Mouse (Mus musculus) heart, postnatal 4 days (tissue): ENCODE measurements at regions not wholly inside any gene's neighbourhood (a gene's known extent, or its start where the extent isn't known, plus 50 kb on each side); places are given as distances from the start of the nearest gene placed in this dataset.
"Not testable (repeated sequence)": the region's sequence is repeated elsewhere in the genome, so short reads cannot be mapped to it uniquely, and the experiment has no call there.

Source experiments
- DNase-seq: peaks from one replicate; pipeline ENCODE4 v3.0.0; 2021

DNA sequence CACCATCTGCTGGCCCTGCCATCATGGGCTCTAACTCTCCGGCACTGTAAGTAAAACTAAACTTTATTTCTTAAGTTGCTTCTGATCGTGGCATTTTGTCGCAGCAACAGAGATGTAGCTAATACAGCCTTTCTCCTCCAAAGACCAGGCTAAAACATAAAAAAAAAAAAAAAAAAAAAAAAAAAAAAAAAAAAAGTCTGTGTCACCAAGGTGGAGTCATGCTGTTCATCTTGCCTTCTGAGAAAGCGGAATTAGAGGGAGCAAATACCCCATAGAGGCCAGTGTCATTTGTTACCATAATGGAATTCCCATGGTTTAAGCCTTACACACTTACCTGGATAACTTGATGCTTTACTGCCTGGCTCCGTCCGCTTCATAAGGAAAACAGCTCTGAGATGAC is 136.9 kb upstream of the Rybp start:
- DNase-seq, result no peak

DNA sequence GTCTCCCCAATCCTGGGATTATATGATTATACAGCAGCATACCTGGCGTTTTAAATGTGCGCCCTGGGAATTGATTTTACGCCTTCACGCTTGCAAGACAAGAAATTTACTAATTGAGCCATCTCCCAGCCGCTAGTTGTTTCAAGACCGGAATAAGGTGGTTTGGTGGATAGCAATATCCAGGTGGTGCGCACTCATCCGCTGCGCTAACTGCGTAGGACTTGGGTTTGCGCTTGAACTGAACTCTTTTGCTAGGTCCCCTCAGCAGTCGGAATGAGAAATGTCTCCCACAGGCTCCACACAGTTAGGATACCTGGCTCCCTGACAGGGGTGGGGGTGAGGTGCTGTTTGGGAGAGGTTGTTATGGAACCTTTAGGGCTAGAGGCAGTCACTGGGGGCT is 136.4 kb upstream of the Rybp start:
- no peak for DNase-seq

DNA sequence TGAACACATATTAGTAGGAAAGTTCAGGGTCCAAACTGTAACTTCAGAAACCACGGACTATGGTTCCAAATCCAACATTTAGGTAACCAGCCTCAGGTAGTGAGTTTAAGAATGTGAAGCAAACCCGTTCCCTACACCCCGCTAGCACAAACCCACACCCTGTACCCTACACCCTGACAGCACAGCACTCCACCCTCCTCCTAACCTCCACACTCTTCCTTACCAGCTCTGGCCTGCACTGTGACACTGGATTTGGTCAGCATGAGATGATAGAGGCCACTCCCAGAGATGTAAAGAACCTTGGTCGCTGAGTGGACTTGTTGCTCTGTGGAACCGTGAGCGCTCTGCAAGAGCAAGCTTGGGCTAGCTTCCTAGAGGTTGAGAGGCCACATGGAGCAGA is 135.3 kb upstream of the Rybp start:
- no peak for DNase-seq

DNA sequence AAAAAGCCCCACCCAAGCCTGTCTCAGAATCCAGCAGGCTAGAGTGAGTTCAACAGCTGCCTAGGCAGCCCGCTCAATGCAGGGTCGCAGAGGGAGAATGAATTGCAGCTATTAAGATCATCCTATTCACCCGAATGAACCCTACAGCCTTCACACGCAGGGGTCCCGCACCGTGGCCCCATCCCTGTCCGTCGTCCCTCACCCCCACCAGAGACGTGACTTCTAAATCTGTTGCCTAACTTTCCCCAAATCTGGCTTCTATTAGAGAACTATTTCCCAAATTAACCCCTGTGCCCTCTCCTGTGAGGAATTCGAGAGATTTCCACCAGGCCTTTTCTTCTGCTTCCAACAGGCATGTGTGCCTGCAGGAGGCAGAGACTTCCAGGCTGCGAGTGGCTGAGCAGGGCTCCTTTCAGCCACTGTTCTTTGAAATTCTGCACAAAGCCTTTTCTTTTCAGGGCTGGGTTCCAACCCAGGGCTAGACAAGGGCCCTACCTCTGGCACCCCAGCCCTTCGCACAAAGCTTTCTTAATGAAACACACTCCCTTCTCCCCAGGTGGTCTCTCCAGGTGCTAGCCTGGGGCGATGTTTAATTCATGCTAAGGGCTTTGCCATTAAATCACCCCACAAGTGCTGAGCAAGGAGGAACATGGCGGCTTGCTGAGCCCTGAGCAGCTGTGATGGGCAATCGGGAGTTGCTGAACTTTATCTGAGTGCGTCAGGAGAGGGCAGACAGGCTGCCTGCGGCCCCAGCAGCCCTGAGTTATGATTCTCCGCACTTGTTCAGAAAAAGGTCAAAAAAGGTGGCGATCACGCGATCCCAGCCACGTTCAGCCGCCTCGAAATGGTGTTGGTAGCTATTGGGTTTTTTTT is 134.7 kb upstream of the Rybp start:
- DNase-seq, result no peak

DNA sequence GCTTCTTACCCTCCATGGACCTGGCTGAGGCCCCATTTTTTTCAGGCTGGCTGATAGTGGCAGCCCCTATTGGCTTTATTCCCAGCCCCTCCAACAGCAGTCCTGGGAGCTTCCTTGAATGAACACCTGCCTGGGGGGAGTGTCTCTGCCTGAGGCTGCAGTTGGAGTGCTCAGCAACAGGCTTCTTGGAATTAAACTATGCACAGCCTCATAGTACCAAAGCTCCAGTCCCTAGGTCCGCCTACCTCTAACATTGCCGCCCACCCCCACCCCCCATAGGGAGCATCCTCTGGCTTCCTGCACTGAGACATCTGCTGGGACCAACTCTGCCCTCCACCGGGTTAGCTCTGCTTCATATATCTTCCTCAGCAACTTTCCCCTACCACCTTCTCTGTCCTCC is 133.3 kb upstream of the Rybp start:
- DNase-seq, result no peak

DNA sequence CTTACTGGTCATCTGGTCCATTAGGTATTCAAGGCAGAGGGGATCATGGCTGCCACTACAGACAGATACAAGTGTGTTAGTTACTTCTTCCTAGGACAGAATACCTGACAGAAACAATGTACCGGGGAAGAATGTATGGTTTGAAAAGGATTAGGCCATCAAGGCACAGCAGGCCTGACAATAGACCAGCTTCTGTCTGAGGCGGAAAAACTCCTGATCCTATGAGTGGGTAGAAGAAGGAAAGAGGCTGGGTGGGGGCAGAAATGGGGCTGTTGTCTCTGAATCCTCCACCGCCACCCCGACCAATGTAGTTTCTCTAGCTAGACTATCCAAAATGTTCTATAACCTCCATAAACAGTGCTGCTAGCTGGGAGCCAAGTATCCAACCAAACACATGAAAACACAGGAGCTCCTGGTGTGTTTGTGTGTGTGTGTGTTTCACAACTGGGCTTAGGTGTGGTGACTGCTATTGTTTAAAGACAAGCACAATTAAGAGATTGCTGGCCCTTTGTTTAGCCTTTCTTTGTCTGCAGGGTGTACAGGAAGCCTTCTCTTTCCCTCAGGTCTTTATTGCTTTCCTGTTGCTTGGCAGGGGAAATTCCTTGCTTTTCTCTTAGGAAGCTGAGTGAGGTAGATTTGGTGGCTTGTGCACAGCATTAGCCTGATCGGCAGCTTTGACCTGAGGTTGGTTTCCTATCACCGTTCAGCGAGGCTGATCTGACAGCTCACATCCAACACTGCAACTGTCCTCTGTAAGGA is 132.7 kb upstream of the Rybp start:
- no peak for DNase-seq

DNA sequence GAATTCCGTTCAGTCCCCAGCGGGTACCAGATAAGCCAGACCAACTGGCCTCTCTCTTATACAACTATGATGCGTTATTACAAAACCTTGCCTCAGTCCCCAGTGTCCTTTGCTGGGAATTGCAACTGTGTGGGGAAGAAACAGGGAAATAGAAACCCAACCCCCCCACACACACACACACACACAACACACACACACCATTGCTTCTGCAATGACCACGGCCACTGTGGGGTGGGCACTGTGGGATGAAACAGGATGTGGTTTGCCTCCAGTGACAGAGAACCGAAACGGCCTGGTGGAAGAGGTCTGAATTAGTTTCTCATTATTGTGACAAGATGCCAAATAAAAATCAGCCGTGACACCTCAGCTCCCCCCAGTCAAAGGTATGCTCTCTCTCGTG is 128.8 kb upstream of the Rybp start:
- DNase-seq, result no peak

DNA sequence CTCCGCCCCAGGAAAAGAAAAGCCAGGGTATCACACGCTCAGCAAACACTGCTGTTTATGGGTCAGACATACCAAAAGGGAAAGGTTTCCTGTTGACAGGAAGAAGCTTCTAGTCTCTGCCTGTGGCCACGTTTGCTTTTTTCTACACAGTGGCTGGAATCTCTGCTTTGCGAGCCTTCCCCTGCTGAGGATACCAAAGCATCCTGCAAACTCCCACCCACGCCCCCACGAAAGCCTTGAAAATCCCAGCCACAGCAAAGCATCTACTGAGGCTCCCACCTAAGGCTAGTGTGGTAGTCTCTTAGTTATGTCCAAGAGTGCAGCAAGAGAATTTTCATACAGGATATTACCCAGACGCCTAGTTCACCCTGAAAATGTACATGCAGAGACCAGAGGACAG is 128.2 kb upstream of the Rybp start:
- DNase-seq, result no peak

DNA sequence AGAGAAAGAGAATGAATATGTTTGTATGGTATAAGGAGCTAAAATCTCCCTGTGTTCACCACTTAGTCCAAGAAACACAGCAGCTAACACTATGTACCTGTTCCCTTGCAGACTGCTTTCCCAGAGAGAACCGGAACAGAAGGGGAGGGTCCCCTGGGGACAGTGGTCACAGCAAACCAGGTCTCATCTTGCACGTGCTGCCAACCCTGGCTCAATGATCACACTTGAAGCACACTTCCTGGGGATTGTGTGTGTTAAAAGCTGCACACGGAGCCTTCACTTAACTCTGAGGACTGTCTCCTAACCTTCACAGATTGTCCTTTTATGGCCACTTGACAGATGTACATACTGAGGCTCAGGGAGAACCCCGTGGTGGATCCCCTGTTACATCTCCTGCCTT is 127.6 kb upstream of the Rybp start:
- DNase-seq, result no peak

DNA sequence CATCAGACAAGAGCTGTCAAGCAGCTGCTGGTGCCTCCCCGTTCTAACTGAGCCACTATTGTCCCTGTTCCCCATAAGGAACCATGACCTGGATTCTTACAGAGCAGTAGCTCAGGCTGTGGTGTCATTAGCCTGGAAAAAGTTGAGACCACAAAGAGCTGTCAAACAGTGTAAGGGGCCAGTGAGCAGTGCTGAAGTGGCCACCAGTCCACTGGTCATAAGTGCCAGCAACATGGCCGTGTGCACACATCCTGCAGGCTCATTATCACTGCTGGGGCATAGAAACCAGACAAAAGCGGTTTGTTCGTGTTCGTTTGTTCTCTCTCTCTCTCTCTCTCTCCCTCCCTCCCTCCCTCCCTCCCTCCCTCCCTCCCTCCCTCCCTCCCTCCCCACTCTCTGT is 125.2 kb upstream of the Rybp start:
- DNase-seq, result no peak

DNA sequence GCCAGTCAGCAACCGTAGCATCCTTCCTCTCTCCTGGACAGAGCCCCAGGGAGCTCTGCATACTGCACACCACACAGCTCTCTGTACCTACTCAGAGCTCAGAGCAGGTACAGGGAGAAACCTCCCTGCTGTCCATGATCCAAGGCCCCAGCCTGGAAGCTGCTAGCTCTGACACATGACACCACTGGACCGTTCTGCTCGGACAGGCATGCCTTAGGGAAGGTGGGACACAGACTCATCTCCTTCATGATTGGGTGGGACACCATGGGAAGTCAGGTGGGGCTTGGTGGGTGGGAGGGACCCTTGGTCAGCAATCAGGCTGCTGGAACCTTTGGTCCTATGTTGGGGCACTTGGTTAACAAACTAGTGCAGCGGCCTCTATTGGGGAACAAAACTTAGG is 124.7 kb upstream of the Rybp start:
- no peak for DNase-seq

DNA sequence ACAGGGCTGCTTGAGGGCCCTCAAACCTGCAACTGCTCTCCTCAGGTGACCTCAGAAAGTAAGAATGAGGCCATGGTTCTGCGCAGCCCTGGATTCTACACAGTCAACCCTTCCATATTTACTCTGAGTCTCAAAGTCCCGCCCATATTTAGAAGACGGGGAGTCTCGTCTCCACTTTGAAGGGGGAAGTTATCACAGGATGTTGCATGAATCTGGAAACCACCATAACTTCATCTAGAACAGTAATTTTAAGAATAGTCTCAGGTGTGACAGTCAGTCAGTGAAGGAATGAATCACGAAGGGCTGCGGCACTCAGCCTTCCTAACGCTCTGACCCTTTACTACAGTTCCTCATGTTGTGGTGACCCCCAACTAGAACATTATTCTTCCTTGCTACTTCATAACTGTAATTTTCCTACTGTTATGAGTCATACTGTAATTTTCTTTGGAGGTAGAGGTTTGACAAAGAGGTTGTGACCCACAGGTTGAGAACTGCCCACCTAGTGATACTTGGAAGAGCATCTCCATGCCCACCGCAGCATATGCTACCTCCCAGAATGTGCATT is 122.9 kb upstream of the Rybp start:
- DNase-seq, result no peak

DNA sequence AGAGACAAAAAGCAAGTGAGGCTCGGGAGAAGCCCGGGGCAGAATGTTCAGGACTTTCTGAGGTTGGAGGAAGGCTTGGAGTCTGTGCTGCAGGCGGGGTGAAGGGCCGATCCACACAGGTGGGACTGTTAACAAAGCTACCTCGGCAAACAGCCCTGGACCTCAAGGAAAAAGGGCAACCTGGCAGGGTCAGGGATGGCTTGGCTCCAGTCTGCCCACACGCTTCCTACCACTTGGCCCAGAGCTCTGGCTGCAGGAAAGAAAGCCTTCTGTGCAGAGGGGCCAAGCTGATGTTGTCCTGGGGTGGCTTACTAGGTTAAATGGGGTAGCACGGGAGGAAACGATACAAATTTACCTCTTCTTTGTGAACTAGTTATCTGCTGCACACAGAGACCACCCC is 121.5 kb upstream of the Rybp start:
- DNase-seq, result no peak

DNA sequence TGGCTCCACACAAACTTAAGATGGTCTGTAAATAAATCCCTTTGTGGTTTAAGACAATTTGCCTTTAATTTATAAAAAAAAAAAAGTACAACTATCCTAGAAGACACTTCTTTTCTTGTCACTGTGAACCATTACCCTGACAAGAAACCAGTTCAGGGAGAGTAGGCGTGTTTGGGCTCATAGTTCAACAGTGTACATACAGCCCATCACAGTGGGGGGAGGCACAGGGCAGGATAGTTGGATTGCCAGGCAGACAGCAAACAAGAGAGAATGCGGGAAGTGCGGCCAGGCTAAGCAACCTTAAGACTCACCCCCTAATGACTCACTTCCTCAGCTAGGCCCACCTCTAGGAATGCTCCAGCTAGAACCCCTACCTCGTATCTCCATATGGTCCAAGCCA is 119.2 kb upstream of the Rybp start:
- DNase-seq, result no peak

DNA sequence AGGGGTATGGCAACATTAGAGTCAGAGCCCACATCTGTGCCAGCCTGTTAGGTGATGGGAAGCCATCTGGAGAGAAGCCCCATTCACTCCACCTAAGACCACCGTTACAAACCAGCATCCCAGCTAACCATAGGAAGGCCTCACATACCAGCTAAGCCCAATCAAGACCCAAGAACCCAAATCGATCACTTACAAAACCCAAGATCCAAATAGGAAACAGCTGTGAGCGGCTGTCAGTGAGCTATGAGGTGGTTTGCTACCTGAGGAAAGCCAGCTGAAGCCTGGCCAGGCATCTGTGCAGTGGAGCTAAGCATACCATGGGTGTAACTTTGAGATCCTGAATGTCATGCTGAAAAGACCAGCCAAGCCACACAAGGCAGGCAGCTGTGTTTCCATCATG is 116.9 kb upstream of the Rybp start:
- no peak for DNase-seq

DNA sequence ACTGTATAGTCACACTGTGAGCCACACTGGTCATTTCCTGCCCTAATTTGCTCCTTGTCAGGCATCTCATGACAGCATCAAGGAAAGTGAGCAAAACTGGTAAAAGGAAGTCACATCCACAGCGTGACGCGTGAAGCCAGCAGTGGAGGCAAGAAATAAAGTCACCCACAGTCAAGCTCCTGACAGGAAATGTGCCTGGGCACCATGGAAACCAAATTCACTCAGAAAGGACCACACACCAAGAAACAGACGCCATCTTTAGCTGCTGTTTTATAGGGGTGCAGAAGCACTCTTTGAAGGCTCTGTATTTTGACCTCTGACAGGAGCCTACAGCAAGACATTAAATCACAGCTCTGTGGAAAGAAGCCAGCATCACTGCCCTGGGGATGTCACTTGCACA is 115.4 kb upstream of the Rybp start:
- DNase-seq, result no peak

DNA sequence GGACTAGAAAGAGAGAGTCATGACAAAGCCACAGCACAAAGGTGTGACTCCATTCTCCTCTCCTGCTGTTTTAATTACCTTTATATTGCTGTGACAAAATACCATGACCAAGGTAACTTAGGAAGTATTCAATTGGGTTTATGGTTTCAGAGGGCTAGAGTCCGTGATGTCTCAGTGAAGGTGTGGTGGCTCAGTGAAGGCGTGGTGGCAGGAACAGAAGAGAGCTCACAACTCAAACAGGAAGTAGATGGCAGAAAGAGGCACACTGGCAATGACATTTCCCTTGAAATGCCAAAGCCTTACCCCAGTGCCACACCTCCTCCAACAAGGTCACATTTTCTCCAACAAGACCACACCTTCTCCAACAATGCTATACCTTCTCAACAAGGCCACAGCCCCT is 114.4 kb upstream of the Rybp start:
- DNase-seq, result no peak

DNA sequence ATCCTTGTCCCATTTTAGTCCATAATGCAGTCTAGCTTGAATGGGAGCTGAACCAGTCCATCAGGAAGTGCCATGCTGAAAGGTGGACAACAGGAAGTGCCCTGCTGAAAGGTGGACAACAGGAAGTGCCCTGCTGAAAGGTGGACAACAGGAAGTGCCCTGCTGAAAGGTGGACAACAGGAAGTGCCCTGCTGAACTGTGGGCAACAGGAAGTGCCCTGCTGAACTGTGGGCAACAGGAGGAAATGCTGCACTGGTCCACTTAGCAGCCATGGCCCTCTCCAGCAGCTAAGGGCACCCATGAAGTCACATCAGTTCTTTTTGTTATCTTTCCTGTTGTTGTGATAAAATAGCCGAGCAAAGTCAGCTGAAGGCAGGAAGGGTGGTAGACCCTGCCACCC is 112.1 kb upstream of the Rybp start:
- not testable (repeated sequence) for DNase-seq

DNA sequence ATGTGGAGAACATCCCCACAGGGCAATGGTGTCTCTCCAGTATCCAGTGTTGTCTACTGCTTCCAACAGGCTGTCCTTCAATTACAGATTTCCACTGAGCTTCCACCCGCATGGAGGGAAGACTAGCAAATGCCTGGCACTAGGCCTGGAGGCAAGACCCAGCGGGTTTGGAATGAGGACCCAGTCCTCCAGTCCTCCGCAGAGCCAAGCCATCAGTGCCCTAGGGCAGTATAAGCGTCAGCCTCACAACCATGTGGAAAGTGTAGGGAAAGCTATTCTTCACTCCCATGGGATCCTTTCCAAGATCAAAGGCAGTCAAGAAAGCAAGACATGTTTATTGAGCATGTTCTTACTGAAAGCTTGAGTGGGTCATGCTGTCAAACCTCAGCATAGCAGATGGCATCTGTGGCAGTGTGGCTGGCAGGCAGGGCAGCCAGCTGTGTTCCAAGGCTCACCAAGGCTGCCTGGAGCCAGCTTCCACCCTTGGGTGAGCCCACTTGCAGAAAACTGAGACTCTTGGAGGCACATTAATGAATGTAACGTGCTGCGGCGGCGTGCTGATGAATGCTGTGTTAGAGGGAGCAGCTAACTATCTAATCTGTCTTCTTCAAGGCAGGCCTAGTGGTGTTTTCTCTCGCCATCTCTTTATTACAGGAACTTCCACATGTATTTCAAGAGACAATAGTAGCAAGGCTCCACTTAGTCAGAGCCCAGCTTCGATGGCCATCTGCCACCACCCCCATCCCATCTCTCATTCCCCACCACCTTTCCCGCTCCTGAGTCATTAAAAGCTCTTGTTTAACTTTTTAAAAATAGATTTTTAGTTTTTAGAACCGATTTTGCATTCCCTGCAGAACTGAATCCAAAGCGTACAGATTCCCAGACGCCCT is 109.3 kb upstream of the Rybp start:
- no peak for DNase-seq

DNA sequence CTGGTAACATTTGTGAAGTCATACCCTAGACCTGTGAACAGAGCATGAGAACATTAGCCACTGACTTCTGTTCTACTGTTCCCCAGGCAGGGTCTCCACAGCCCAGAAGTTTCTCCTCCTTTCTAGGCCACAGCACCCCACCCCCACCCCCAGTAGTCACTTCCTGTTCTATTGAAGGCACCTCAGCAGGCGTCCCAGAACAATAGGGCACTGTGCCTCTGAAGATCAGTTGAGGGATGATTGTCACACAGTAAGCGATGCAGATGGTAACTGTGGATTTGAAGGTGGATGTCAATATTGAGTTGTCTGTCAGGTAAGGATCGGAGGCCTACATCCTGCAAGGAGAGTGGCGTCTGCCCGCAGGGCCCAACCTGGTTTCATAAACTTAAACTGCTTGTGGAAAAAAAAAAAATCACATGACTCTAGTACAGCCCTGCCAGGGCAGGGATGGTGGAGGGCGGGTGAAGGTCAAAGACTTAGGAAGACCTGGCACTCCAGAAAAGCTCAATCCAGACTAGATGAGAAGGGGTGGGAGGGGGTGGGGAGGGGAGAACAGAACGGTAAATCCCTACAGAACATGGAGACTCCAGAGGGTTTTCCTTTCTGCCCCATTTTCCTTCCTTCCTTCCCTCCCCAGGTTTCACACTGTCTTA is 103.1 kb upstream of the Rybp start:
- no peak for DNase-seq

DNA sequence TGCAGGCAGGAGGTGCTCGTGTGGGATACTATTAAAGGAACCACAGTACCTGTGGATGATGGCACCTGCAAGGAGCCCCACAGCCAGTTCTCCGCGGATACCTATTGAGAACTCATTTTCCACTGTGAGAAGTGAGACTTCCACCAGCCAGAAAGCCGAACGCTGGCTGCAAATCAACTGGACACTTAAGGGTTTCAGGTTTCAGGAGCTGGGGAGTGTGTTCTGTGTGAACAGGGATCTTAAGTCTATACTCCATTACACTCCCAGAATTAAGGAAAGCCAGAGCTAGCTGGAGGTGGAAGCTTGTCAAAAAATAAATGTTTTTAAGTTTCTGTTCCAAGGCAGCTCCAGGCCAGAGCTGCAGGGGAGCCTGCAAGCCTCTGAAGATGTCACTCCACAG is 99.8 kb upstream of the Rybp start:
- DNase-seq, result no peak

DNA sequence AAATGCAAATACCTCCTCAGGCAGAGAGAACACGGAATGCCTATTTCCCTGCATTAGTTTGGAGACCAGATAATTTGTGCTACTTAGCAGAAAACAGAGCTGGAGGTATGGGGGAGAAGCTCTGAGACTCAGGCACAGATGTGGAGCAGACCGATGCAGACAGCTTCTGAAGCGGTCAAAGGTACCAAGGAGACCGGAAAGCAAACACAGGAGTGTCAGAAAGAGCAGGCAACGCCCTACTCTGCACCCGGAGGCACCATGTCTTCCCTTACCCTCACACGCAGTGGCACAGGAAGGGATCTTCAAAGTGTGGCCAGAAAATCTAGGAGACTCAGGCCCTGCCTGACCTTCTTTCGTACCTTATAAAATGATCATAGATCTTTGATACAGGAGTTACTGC is 98.4 kb upstream of the Rybp start:
- DNase-seq, result no peak
